Mouse (Mus musculus) bone marrow, adult 2 months (tissue): ENCODE data around the gene Zfp644.

Source experiments
- CTCF ChIP-seq: fragments of 200-500 bp; IDR thresholded peaks from 2 replicates; pipeline ENCODE4 v1.5.1; 2011; ENCODE audit warnings: low read length, control low read depth; ENCODE audit not compliant: control insufficient read depth, insufficient read depth
- POLR2A ChIP-seq: fragments of 200-500 bp; IDR thresholded peaks from 2 replicates; pipeline ENCODE4 v1.6.1; 2011; ENCODE audit warnings: low read depth, mild to moderate bottlenecking, control low read depth, low read length, borderline replicate concordance; ENCODE audit not compliant: control insufficient read depth

DNA sequence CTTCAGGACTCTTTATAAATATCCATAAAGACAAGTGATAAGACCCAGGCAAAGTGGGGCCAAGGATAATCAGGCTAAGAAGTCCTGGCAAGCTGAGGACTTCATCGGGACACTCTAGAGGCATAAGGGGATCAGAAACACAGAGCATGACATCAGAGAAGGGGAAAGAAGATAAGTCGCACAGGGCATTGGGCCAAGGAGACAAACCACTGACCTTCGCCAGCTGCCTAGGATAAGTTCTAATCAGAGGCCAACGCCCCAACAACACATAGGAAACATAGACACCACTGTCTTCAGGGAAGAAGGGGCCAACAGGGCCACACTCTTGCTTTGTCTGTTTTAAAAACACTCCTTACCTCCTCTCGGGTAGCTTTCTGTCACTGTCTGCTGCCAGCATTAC is 8.1 kb upstream of the Zfp644 start:
- no peak for TF ChIP-seq POLR2A
- TF ChIP-seq CTCF: no peak
